Mouse (Mus musculus) heart, postnatal 0 days (tissue): ENCODE data around the gene Elf2. TPM values are rescaled to one million over a fixed set of nuclear protein-coding genes. Genes with fewer than 3 reads are reported as not detected.

Source experiments
- ATAC-seq: fragments of 200-750 bp; cut with Nextera tagmentation; 2 replicates; pipeline ENCODE4 v1.8.0; 2017; ENCODE audit warnings: low read depth, moderate number of reproducible peaks, moderate library complexity; ENCODE audit not compliant: insufficient read depth
- DNase-seq: peaks from one replicate; pipeline ENCODE4 v3.0.0-alpha.2; 2016; ENCODE audit warnings: low spot score
- H3K27ac ChIP-seq: fragments of 300-500 bp; sonication (generic); 2 replicates; pipeline ENCODE4 v1.5.1; 2014; ENCODE audit warnings: low read depth, mild to moderate bottlenecking
- H3K27me3 ChIP-seq: fragments of 300-500 bp; sonication (generic); 2 replicates; pipeline ENCODE4 v1.6.1; 2014; ENCODE audit warnings: low read length, mixed read lengths; ENCODE audit not compliant: control insufficient read depth, insufficient read depth
- H3K36me3 ChIP-seq: fragments of 300-500 bp; sonication (generic); replicated peaks from 2 replicates; pipeline ENCODE4 v1.6.1; 2014; ENCODE audit warnings: low read length, mixed read lengths; ENCODE audit not compliant: control insufficient read depth, insufficient read depth
- H3K4me1 ChIP-seq: fragments of 300-500 bp; sonication (generic); 2 replicates; pipeline ENCODE4 v1.6.1; 2014; ENCODE audit warnings: antibody characterized with exemption; ENCODE audit not compliant: control insufficient read depth, insufficient read depth
- H3K4me2 ChIP-seq: fragments of 300-500 bp; sonication (generic); 2 replicates; pipeline ENCODE4 v1.6.1; 2014; ENCODE audit warnings: low read depth, mild to moderate bottlenecking, low read length, moderate library complexity
- H3K4me3 ChIP-seq: fragments of 300-500 bp; sonication (generic); 2 replicates; pipeline ENCODE4 v1.5.1; 2014; ENCODE audit warnings: low read depth, low read length
- H3K9ac ChIP-seq: fragments of 300-500 bp; sonication (generic); replicated peaks from 2 replicates; pipeline ENCODE4 v1.6.1; 2014; ENCODE audit warnings: low read depth, low read length, mixed read lengths
- H3K9me3 ChIP-seq: fragments of 300-500 bp; sonication (generic); replicated peaks from 2 replicates; pipeline ENCODE4 v1.6.1; 2016; ENCODE audit warnings: low read length; ENCODE audit not compliant: control insufficient read depth
- CTCF ChIP-seq: IDR thresholded peaks from 2 replicates; pipeline ENCODE4 v1.5.1; 2016; ENCODE audit warnings: antibody characterized with exemption, control low read depth, low read depth
- EP300 ChIP-seq: IDR thresholded peaks from 2 replicates; pipeline ENCODE4 v1.6.1; 2016; ENCODE audit warnings: antibody characterized with exemption, low read depth
- WGBS: fragments of 180-500 bp; shearing (Covaris S2); extraction: QIAGEN DNeasy Blood & Tissue Kit; methylation state at CpG from one replicate; pipeline ENCODE4 v1.1.7; 2014; 5-methylcytosine and 5-hydroxymethylcytosine counted together
- polyA plus RNA-seq: library from polyadenylated mRNA; unstranded; fragments of >200 nt; fragmentation: Nextera tagmentation; extraction: Ambion mirVana; gene quantifications from 2 replicates; pipeline ENCODE4 v1.2.1, GENCODE M21; 2015
- total RNA-seq: library from RNA; depleted of rRNA; stranded (reverse); fragments of >200 nt; gene quantifications from 2 replicates; pipeline ENCODE4 v1.2.3, GENCODE M21; 2014; ENCODE audit warnings: low replicate concordance

The Elf2 gene
- total and polyA plus RNA-seq, 2 experiments from 2014 or later, result 46.5 to 84.0 TPM

DNA sequence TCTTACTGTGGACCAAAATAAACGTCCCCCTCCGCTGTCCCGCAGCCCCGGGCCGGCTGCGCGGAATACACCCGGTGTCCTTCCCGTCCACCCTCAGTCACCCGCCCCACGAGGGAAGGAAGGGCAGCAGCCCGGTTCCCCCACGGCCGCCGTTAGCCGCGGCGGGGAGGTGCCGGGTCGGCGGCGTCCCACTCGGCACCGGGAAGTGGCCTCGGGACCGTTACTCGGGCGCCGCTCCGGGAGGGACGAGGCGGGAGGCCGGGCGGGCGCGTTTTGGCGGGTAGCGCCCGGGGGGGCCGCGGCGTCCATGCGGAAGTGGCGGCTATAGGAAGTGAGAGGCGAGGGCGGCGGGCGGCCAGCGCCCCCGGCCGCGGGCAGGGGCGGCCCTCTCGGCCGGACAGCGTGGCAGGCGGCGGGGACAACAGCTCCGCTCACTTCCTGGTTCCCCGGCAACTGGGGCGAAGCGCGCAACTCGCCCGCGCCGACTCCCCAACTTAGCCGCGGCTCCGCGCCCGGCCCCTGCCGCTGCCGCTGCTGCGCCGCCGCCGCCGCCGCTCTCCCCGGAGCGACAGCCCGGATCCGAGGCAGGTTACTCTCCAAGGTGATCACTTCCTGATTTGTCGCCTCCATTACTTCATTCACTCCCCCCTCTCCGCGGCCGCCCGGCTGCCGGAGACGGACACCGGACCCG lies 63.9 kb downstream of the Elf2 start:
- H3K4me2 ChIP-seq, result peak overlapping the region; percentile 86
- peaks cover 10% of the 10 kb centered on the region for H3K4me1 ChIP-seq
- peak overlapping the region; percentile 100 for H3K27ac ChIP-seq
- TF ChIP-seq EP300 (no peak), CTCF (no peak)
- no peaks in the 10 kb centered on the region for H3K27me3 ChIP-seq
- peak; percentile 21 for ATAC-seq
- H3K9ac ChIP-seq, result peak overlapping the region; percentile 100
- no peak for DNase-seq
- 0% methylated on average over 65 of the region's 93 CpGs for WGBS
- H3K4me3 ChIP-seq, result peak overlapping the region; percentile 99
- no peaks in the 10 kb centered on the region for H3K9me3 ChIP-seq
- no peaks in the 10 kb centered on the region for H3K36me3 ChIP-seq

DNA sequence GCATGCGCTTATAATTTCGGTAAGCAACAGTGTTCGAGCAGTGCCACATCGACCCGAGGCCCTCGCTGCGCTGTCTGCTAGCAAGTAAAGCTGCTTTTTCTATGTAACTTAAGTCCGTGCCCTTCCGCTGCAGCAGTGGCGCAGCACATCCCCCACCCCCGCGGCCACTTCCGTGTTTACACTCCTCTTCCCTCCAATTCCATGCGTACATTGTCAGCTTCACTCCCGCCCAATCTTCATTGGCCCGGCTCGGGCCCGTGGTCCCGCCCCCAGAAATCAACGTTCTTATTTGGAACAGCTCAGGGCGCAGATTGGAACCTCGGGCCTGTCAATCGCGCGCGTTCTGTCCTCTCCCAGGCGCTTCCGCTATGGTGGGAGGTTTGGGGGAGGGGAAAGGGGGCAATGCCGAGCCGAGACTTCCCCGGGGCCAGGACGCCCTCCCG lies 64.5 kb downstream of the Elf2 start:
- H3K27ac ChIP-seq, result peak overlapping the region; percentile 100
- H3K9ac ChIP-seq, result peak overlapping the region; percentile 100
- peak; percentile 96 for ATAC-seq
- H3K4me2 ChIP-seq, result peak overlapping the region; percentile 86
- H3K4me3 ChIP-seq, result peak overlapping the region; percentile 99
- peaks cover 10% of the 10 kb centered on the region for H3K4me1 ChIP-seq
- H3K36me3 ChIP-seq, result no peaks in the 10 kb centered on the region
- under 1% methylated on average over 33 of the region's 33 CpGs for WGBS
- peak; percentile 99 for DNase-seq
- peak; percentile 81; the same call in 1 of the 2 replicates for TF ChIP-seq EP300
- TF ChIP-seq CTCF, result no peak
- no peaks in the 10 kb centered on the region for H3K27me3 ChIP-seq
- H3K9me3 ChIP-seq, result no peaks in the 10 kb centered on the region

DNA sequence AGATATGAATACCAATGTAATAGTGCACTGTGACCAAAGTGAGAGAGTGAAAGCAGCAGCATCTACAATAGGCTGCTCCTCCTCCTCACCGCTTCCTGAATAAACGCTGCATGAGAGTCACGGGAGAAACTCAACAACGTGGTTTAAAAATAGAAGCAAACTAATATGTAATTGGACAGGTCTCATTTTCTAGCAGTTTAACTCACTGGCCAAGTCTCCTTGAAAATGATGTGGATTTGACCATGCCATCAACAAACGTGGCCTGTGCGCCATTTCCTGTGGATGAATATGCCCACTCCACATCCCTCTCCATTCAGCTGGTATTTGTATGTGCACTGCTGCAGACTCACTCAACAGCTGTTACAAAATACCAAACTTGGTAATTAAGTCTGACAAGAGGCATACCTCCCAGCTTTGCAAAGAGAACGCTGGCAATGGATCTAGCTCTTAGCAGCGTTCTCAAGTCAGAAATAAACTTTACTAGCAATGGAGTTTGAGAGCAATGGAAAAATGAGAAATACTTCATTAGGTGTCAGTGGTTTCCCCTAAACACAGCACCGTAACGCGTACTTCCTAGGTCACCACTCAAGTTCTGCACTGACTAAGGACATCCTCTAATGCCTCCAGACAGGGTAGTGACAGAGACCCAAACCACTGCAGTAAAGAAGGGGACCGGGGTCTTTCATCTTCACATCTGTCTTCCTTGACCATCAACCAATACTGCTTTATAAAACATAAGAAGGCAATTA lies 70.2 kb downstream of the Elf2 start:
- TF ChIP-seq CTCF, result no peak
- TF ChIP-seq EP300, result no peak
- H3K4me3 ChIP-seq, result no peak overlapping the region
- peaks cover 7% of the 10 kb centered on the region for H3K36me3 ChIP-seq
- H3K9ac ChIP-seq, result peak overlapping the region; percentile 5; the same call in 1 of the 2 replicates
- no peaks in the 10 kb centered on the region for H3K27me3 ChIP-seq
- peaks cover 20% of the 10 kb centered on the region for H3K4me1 ChIP-seq
- H3K27ac ChIP-seq, result peak overlapping the region; percentile 98
- DNase-seq (peak; percentile 86), ATAC-seq (peak; percentile 71)
- peak overlapping the region; percentile 32 for H3K4me2 ChIP-seq
- 22% methylated on average over 12 of the region's 12 CpGs for WGBS
- no peaks in the 10 kb centered on the region for H3K9me3 ChIP-seq

DNA sequence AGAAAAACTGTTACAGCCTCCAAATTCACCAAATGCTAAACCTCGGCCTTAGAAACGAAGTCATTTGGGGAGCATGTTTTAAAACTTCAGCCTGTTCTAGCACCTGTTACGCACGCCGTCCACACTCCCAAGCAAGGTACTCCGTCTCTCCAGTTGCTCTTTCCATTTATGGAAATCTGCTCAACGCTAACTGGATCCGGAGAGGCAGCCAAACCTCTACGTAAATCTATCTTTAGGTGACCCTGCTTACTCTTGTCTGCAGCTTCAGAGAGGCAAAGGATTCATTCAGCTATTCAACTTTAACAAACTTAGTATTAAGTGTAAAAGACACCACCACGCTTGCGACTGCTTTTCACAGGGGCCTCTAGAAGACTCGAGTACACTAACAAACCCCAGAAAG lies 72.0 kb downstream of the Elf2 start:
- Histone ChIP-seq H3K4me3 (no peak overlapping the region), H3K9ac (0 out of 2 replicates have a peak overlapping the region, but pooled peaks have one; percentile 23), H3K9me3 (no peaks in the 10 kb centered on the region), H3K4me1 (peaks cover 15% of the 10 kb centered on the region), H3K36me3 (peaks cover 25% of the 10 kb centered on the region), H3K27me3 (no peaks in the 10 kb centered on the region), H3K27ac (peak overlapping the region; percentile 98), H3K4me2 (peak overlapping the region; percentile 45)
- peak; percentile 89 for ATAC-seq
- DNase-seq, result peak; percentile 93
- 35% methylated on average over 12 of the region's 12 CpGs for WGBS
- TF ChIP-seq CTCF (no peak), EP300 (no peak)

DNA sequence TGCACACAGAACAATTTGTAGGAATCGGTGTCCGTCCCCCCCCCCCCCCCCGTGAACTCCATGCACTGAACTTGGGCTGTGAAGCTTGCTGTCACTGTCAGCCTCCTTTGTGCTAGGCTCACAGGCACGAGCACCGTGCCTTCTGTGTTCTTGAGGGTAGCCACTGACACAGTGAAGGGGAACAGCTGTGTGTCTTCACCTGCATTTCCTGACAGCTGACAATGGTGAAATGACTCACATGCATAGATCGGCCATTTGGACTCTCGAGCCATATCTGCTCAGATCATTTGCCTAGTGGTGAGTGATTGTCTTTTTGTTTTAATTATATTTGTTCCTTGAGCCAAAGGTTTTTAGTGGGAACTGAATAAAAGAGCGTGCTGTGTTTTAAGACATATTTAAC lies 77.5 kb downstream of the Elf2 start:
- no peaks in the 10 kb centered on the region for H3K9me3 ChIP-seq
- no peak for DNase-seq
- TF ChIP-seq EP300 (no peak), CTCF (no peak)
- H3K27me3 ChIP-seq, result no peaks in the 10 kb centered on the region
- no peak overlapping the region for H3K4me3 ChIP-seq
- H3K4me2 ChIP-seq, result no peak overlapping the region
- no peak overlapping the region for H3K9ac ChIP-seq
- 74% methylated on average over 8 of the region's 8 CpGs for WGBS
- ATAC-seq, result no peak
- H3K27ac ChIP-seq, result no peak overlapping the region
- 0 out of 2 replicates have a peak, but pooled peaks cover 4% of the 10 kb centered on the region for H3K4me1 ChIP-seq
- peaks cover 76% of the 10 kb centered on the region for H3K36me3 ChIP-seq
